Mouse (Mus musculus): ENCODE measurements around the gene Trim63. TPM values are rescaled to one million over a fixed set of nuclear protein-coding genes. Genes with fewer than 3 reads are reported as not detected.
A peak's percentile ranks its signal among the peaks of the same experiment; 100 is the strongest.

Trim63 gene
- total and polyA plus RNA-seq, 3 experiments: 0.25 to 0.49 TPM; not detected in 1

DNA sequence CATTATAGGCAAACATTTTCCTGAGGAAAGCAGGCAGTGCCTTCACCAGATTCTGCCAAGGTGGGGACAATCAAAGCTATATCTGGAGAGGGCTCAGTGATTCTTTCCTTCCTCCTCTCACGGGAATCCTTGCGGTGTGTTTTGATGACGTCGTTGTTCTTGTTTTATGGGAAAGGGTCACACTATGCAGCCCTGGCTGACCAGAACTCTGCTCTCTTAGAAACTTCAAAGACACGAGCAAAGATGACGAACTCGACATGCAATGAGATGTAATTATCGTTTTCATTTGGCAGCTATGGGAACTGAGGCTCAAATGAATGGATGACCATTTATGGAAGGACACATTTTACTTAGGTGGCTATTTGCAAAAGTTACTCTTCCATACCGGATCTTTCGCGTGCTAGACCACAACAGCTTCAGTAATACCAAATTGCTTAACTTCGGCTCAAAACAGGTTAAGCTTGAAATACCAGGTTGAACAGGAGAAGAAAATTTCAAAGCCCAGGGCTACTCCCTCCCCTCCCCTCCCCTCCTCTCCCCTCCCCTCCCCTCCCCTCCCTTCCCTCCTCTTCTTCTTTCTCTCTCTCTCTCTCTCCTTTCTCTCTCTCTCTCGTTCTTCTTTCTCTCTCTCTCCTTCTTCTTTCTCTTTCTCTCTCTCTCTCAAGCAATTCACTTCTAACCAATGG is 42.0 kb upstream of the Trim63 start:
- no peaks in the 10 kb centered on the region for H3K79me2 ChIP-seq (replicated peaks; ENCODE audit: control insufficient read depth, extremely low read depth, insufficient read depth, poor library complexity, severe bottlenecking)
- dilution Hi-C loops (cut with MboI; ENCODE audit: extremely low pct_ligation_motif_present, extremely low pct_unique_long_range_greater_than_20kb, low sequenced_read_pairs) (no loop called here), in situ Hi-C loops (cut with MboI; ENCODE audit: low pct_ligation_motif_present, low pct_unique_long_range_greater_than_20kb, low sequenced_read_pairs) (loop anchor here (25.0 kb wide), 1 partner anchor 214 kb away; the partner anchor contains the start of gene Paqr7)
- H3K27me3 ChIP-seq (replicated peaks): no peaks in the 10 kb centered on the region
- no peaks in the 10 kb centered on the region for H3K9me3 ChIP-seq (replicated peaks; ENCODE audit: low read length)
- peak overlapping the region; percentile 67 for H3K4me2 ChIP-seq (ENCODE audit: insufficient read depth, low read depth, poor library complexity, severe bottlenecking)
- peak overlapping the region; percentile 33 to 44 (median 38) for H3K4me3 ChIP-seq (replicated peaks in 1 of 3; ENCODE audit: low read depth in 2 of 3, low read length in 2 of 3, poor library complexity in 1 of 3)
- TF ChIP-seq SMC3 (IDR thresholded peaks at IDR 0.05; ENCODE audit: low read depth, low read length): no peak
- 0 out of 2 replicates have a peak, but pooled peaks have one; percentile 15 for TF ChIP-seq IRF4 (IDR thresholded peaks at IDR 0.05; ENCODE audit: low read depth, low read length)
- H3K36me3 ChIP-seq (replicated peaks in 1 of 2; ENCODE audit: control insufficient read depth in 1 of 2, insufficient read depth in 1 of 2, low read length in 1 of 2): peaks cover 10 to 20% of the 10 kb centered on the region in 2 experiments
- peak overlapping the region; percentile 52 for H3K9ac ChIP-seq (ENCODE audit: insufficient read depth, low read depth)
- peak; percentile 15 for DNase-seq (ENCODE audit: extremely low read depth)
- H3K4me1 ChIP-seq (ENCODE audit: control insufficient read depth in 1 of 2, insufficient read depth in 2 of 2): peaks cover 3 to 11% of the 10 kb centered on the region in 2 experiments; a peak in 3 of 4 replicates
- H3K27ac ChIP-seq (ENCODE audit: insufficient read depth, low read depth): no peak overlapping the region

DNA sequence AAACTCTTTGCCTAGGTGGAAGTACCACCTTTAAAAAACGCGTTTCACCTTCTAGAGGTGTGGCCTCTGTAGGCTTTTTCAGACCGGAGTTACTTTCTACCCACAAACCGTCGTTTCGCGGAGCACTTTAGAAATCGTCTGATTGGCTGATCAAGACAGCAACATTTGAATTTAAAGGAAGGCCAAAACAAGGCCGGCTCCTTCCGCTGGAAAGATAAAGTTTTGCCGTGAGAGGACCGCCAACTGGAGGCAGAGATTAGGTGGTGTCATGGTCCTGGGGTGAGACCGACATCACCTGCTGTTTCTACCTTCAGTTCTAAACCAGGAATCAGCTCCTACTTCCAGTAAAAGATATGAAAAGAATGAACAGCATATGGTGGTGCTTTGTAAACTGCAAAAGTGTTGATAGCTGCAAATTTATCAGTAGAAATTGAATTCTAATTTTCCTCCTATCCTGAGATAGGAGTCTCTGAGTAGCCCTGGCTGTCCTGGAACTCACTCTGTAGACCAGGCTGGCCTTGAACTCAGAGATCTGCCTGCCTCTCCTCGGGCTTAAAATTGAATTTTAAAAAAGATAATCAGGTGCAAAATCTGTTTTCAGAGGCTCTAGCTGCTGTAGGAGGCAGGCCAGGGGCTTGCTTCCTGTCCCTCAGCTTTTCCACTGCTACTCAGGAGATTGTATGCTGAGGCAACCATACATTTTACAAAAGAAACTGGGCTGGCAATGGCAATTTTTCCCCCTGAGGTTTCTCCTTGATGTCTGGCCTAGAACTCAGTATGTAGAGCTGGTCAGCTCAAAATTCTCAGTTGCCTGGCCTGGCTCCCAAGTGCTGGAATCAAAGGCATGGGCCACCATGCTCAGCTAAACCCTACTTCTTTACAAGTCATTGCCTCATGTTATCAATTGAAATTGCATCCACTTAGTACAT is 41.2 kb upstream of the Trim63 start:
- peak overlapping the region; percentile 52 for H3K27ac ChIP-seq (ENCODE audit: insufficient read depth, low read depth)
- no peaks in the 10 kb centered on the region for H3K9me3 ChIP-seq (replicated peaks; ENCODE audit: low read length)
- no peaks in the 10 kb centered on the region for H3K27me3 ChIP-seq (replicated peaks)
- in situ Hi-C loops (cut with MboI; ENCODE audit: low pct_ligation_motif_present, low pct_unique_long_range_greater_than_20kb, low sequenced_read_pairs): loop anchor here (25.0 kb wide), 1 partner anchor 214 kb away; the partner anchor contains the start of gene Paqr7
- no peaks in the 10 kb centered on the region for H3K79me2 ChIP-seq (replicated peaks; ENCODE audit: control insufficient read depth, extremely low read depth, insufficient read depth, poor library complexity, severe bottlenecking)
- TF ChIP-seq RCOR1 (conservative IDR thresholded peaks at IDR 0.05; ENCODE audit: low read depth, low read length) (no peak), JUND (conservative IDR thresholded peaks at IDR 0.05; ENCODE audit: low read depth, low read length) (no peak), SIN3A (IDR thresholded peaks at IDR 0.05; ENCODE audit: low read length) (peak; percentile 72), MAZ (IDR thresholded peaks at IDR 0.05; ENCODE audit: low read depth, low read length) (0 out of 2 replicates have a peak, but pooled peaks have one; percentile 43), ELF1 (IDR thresholded peaks at IDR 0.05; ENCODE audit: low read depth, low read length) (peak; percentile 58), CTCF (conservative IDR thresholded peaks at IDR 0.05 in 1 of 2, IDR thresholded peaks at IDR 0.05 in 1 of 2; ENCODE audit: low read depth in 2 of 2, low read length in 2 of 2) (no peak; a peak in 1 of 4 replicates), MYC (IDR thresholded peaks at IDR 0.05; ENCODE audit: low read depth, low read length) (no peak), POLR2AphosphoS2 (IDR thresholded peaks at IDR 0.05; ENCODE audit: low read depth, low read length) (0 out of 2 replicates have a peak, but pooled peaks have one; percentile 71), MAFK (IDR thresholded peaks at IDR 0.05; ENCODE audit: insufficient replicate concordance, low read length) (no peak), TCF12 (IDR thresholded peaks at IDR 0.05; ENCODE audit: low read depth, low read length) (no peak; the same call in 1 of the 2 replicates), HCFC1 (IDR thresholded peaks at IDR 0.05; ENCODE audit: low read depth, low read length) (0 out of 2 replicates have a peak, but pooled peaks have one; percentile 58), MAX (IDR thresholded peaks at IDR 0.05; ENCODE audit: low read length) (0 out of 2 replicates have a peak, but pooled peaks have one; percentile 2), NELFE (IDR thresholded peaks at IDR 0.05; ENCODE audit: low read depth, low read length) (peak; percentile 71), PAX5 (IDR thresholded peaks at IDR 0.05; ENCODE audit: low read length) (no peak), GABPA (IDR thresholded peaks at IDR 0.05; ENCODE audit: insufficient replicate concordance, low read depth, low read length) (no peak), CHD2 (IDR thresholded peaks at IDR 0.05; ENCODE audit: low read length) (no peak), KAT2A (IDR thresholded peaks at IDR 0.05; ENCODE audit: insufficient replicate concordance, low read length) (no peak), POLR2A (IDR thresholded peaks at IDR 0.05; ENCODE audit: low read depth, low read length) (peak; percentile 81), ZNF384 (IDR thresholded peaks at IDR 0.05; ENCODE audit: low read depth, low read length) (no peak), MEF2A (IDR thresholded peaks at IDR 0.05; ENCODE audit: borderline replicate concordance, low read depth, low read length) (0 out of 2 replicates have a peak, but pooled peaks have one; percentile 18), ZKSCAN1 (IDR thresholded peaks at IDR 0.05; ENCODE audit: borderline replicate concordance, low read depth, low read length) (no peak), TBP (conservative IDR thresholded peaks at IDR 0.05; ENCODE audit: low read depth, low read length) (peak; percentile 64; the same call in 1 of the 2 replicates), ETS1 (conservative IDR thresholded peaks at IDR 0.05; ENCODE audit: low read depth, low read length) (no peak), ZMIZ1 (IDR thresholded peaks at IDR 0.05; ENCODE audit: low read depth, low read length) (0 out of 2 replicates have a peak, but pooled peaks have one; percentile 28)
- peak overlapping the region; percentile 33 to 44 (median 38) for H3K4me3 ChIP-seq (replicated peaks in 1 of 3; ENCODE audit: low read depth in 2 of 3, low read length in 2 of 3, poor library complexity in 1 of 3)
- peak overlapping the region; percentile 81 for H3K4me2 ChIP-seq (ENCODE audit: insufficient read depth, low read depth, poor library complexity, severe bottlenecking)
- peak; percentile 95 for DNase-seq (ENCODE audit: extremely low read depth)
- peak overlapping the region; percentile 80 for H3K9ac ChIP-seq (ENCODE audit: insufficient read depth, low read depth)
- H3K4me1 ChIP-seq (ENCODE audit: control insufficient read depth in 1 of 2, insufficient read depth in 2 of 2): peaks cover 3 to 11% of the 10 kb centered on the region in 2 experiments; a peak in 3 of 4 replicates
- dilution Hi-C loops (cut with MboI; ENCODE audit: extremely low pct_ligation_motif_present, extremely low pct_unique_long_range_greater_than_20kb, low sequenced_read_pairs): no loop called here
- H3K36me3 ChIP-seq (replicated peaks in 1 of 2; ENCODE audit: control insufficient read depth in 1 of 2, insufficient read depth in 1 of 2, low read length in 1 of 2): peaks cover 16 to 27% of the 10 kb centered on the region in 2 experiments
